Comparison of ENCODE assay signal across 8 mouse cellular contexts in the genomic region with DNA sequence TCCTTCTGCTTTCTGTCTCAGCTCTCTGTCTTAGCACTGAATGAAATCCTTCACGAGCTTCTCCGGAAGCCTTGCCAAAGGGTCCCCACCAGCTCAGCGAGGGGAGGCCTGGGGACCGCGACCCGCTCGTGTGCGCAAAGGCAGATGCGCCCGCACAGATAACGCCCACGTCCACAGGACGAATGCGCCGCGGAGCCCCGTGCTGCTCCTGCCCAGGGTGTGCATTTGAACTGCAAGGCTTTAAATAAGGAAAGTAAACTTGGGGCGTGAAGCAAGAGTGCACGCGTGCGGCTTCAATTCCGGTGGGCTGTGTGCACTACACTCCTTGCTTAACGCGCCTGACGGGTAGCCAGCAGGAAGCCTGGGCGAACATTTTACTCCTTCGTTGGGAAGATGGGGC. TPM values are rescaled to one million over a fixed set of nuclear protein-coding genes. Genes with fewer than 3 reads are reported as not detected.
DNase-seq lines count a peak whose midpoint lies in the region; ATAC-seq and TF ChIP-seq lines count a peak whose summit lies in the region.

No protein-coding gene starts in this region.

- H3K27ac ChIP-seq in brown adipose tissue, adult 24 weeks (replicated peaks; ENCODE audit: low read depth, low read length), result no peak overlapping the region
- no peak overlapping the region for H3K27ac ChIP-seq in hindbrain, embryonic 10.5 days
- no peak overlapping the region for H3K27ac ChIP-seq in liver, postnatal 0 days (ENCODE audit: low read depth)

- TF ChIP-seq CTCF in liver, postnatal 0 days (IDR thresholded peaks at IDR 0.05; ENCODE audit: low read depth), result no peak

- ATAC-seq in liver, postnatal 0 days, result no peak

- TF ChIP-seq EP300 in liver, postnatal 0 days (IDR thresholded peaks at IDR 0.05; ENCODE audit: low read depth), result no peak

- peak overlapping the region; percentile 99 for H3K4me3 ChIP-seq in brown adipose tissue, adult 24 weeks (ENCODE audit: insufficient read depth, low read depth, low read length)
- peak overlapping the region; percentile 75 for H3K4me3 ChIP-seq in hindbrain, embryonic 10.5 days
- peak overlapping the region; percentile 68 for H3K4me3 ChIP-seq in liver, postnatal 0 days (ENCODE audit: low read depth, low read length)

- no peak overlapping the region for H3K9ac ChIP-seq in liver, postnatal 0 days (replicated peaks)

- peak overlapping the region; percentile 96 for H3K4me2 ChIP-seq in liver, postnatal 0 days (ENCODE audit: low read depth, low read length)

- WGBS in hindbrain, embryonic 10.5 days, result under 1% methylated on average over 27 of the region's 27 CpGs
- WGBS in liver, postnatal 0 days (ENCODE audit: insufficient replicate concordance), result under 1% methylated on average over 27 of the region's 27 CpGs

- peak; percentile 40 for DNase-seq in kidney, adult 18-20 months
- DNase-seq in kidney, adult 9 months, result no peak
- DNase-seq in hindbrain, embryonic 10.5 days (ENCODE audit: low spot score), result peak; percentile 48
- peak; percentile 24 for DNase-seq in liver, postnatal 0 days
- peak; percentile 33 for DNase-seq in thymus, postnatal 14 days
- no peak for DNase-seq in cerebellum, adult 8-10 months
- DNase-seq in cerebellum, postnatal 4 days (ENCODE audit: low spot score in 2 of 2), result no peak

- peaks cover 65% of the 10 kb centered on the region for H3K27me3 ChIP-seq in hindbrain, embryonic 10.5 days (ENCODE audit: insufficient read depth, poor library complexity, severe bottlenecking)
- H3K27me3 ChIP-seq in liver, postnatal 0 days (ENCODE audit: insufficient read depth, low read length), result peaks cover 49% of the 10 kb centered on the region

- peaks cover 10% of the 10 kb centered on the region for H3K36me3 ChIP-seq in hindbrain, embryonic 10.5 days
- no peaks in the 10 kb centered on the region for H3K36me3 ChIP-seq in liver, postnatal 0 days (replicated peaks; ENCODE audit: insufficient read depth, low read length)

- H3K4me1 ChIP-seq in brown adipose tissue, adult 24 weeks (ENCODE audit: control insufficient read depth, insufficient read depth, insufficient read length, low read length), result no peaks in the 10 kb centered on the region; the same call in 1 of the 2 replicates
- H3K4me1 ChIP-seq in hindbrain, embryonic 10.5 days (replicated peaks), result peaks cover 34% of the 10 kb centered on the region
- peaks cover 10% of the 10 kb centered on the region; the same call in 1 of the 2 replicates for H3K4me1 ChIP-seq in liver, postnatal 0 days (ENCODE audit: insufficient read depth)

- H3K9me3 ChIP-seq in hindbrain, embryonic 10.5 days, result no peaks in the 10 kb centered on the region
- H3K9me3 ChIP-seq in liver, postnatal 0 days (ENCODE audit: low read length), result no peaks in the 10 kb centered on the region

RNA-seq across cellular contexts. Expression of a gene that starts 1.5 kb away (rescaled TPM):
- polyA plus RNA-seq in brown adipose tissue, adult 24 weeks (2012; ENCODE audit: insufficient read depth, insufficient read length, missing spikeins), result 3.6 and 4.8 TPM in 2 replicates
- 21.4 and 28.9 TPM in 2 replicates for polyA plus RNA-seq in hindbrain, embryonic 10.5 days (2016; fragmentation: Nextera tagmentation; extraction: Ambion mirVana)
- polyA plus RNA-seq in liver, postnatal 0 days (2015; fragmentation: Nextera tagmentation; extraction: Ambion mirVana), result 6.8 and 8.2 TPM in 2 replicates

RNA-seq across cellular contexts. Expression of a gene that starts 7.8 kb away (rescaled TPM):
- not detected in 2 replicates for polyA plus RNA-seq in brown adipose tissue, adult 24 weeks (2012; ENCODE audit: insufficient read depth, insufficient read length, missing spikeins)
- polyA plus RNA-seq in hindbrain, embryonic 10.5 days (2016; fragmentation: Nextera tagmentation; extraction: Ambion mirVana), result 15.1 and 20.0 TPM in 2 replicates
- polyA plus RNA-seq in liver, postnatal 0 days (2015; fragmentation: Nextera tagmentation; extraction: Ambion mirVana), result 2.1 and 2.8 TPM in 2 replicates

RNA-seq across cellular contexts. Expression of a gene that starts 7.8 kb away (rescaled TPM):
- 0.95 TPM in 1 of 2 replicates, not detected in the other for polyA plus RNA-seq in brown adipose tissue, adult 24 weeks (2012; ENCODE audit: insufficient read depth, insufficient read length, missing spikeins)
- polyA plus RNA-seq in hindbrain, embryonic 10.5 days (2016; fragmentation: Nextera tagmentation; extraction: Ambion mirVana), result 1.6 and 1.9 TPM in 2 replicates
- not detected in 2 replicates for polyA plus RNA-seq in liver, postnatal 0 days (2015; fragmentation: Nextera tagmentation; extraction: Ambion mirVana)

Comparison
In these comparisons a context has a peak if more than half of its experiments do, and no peak if none do; other contexts are left out.
1. DNase-seq: peak in kidney, adult 18-20 months (single experiment), hindbrain, embryonic 10.5 days (single experiment), liver, postnatal 0 days (single experiment) and thymus, postnatal 14 days (single experiment); none in kidney, adult 9 months (single experiment), cerebellum, adult 8-10 months (single experiment) and cerebellum, postnatal 4 days (0 of 2).
2. Peak in every context shown above with its lines, with median percentiles within 50 percentile points of each other: H3K4me3 ChIP-seq.